Mouse (Mus musculus): ENCODE measurements around the gene Glis3.

DNA sequence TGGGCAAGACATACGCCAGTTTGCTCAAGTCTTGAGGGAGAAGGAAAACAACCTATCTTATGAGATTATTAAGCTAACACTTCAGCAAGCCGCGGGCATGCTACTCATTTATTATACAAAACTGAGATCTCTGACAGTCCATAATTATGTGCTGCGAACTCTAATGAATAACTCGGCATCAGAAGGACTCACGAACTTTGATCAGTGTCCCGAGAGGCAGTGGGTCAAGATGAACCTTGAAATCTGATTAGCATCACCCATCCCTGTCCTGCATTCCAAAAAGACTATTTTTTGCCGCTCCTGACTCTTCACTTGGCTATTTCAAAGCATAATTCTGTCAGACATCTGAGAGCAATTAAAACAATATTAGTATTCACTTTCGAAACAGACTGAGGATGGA is 178.9 kb downstream of the Glis3 start:
- TF ChIP-seq MAFK (IDR thresholded peaks at IDR 0.05; ENCODE audit: insufficient read depth, low read depth, low read length) (no peak), CHD2 (IDR thresholded peaks at IDR 0.05; ENCODE audit: low read depth, low read length) (no peak), ZNF384 (IDR thresholded peaks at IDR 0.05; ENCODE audit: low read depth, low read length) (no peak), HCFC1 (IDR thresholded peaks at IDR 0.05; ENCODE audit: borderline replicate concordance, insufficient read depth, low read length) (no peak), ZC3H11A (IDR thresholded peaks at IDR 0.05; ENCODE audit: borderline replicate concordance, low read depth, low read length) (no peak)

All from ES-E14 (cell line).